Mouse (Mus musculus) heart, adult 2 months (tissue): ENCODE measurements around the gene Tmem132d. TPM values are rescaled to one million over a fixed set of nuclear protein-coding genes. Genes with fewer than 3 reads are reported as not detected.

ENCODE experiments used
- DNase-seq, 2 experiments: peaks; one replicate each; pipeline ENCODE4 v3.0.0; 2021
- H3K27ac ChIP-seq: fragments of 200-600 bp; 2 replicates; pipeline ENCODE4 v1.8.1; 2022
- H3K27me3 ChIP-seq: fragments of 200-500 bp; 2 replicates; pipeline ENCODE4 v1.6.1; 2012; ENCODE audit warnings: mild to moderate bottlenecking, low read length, inconsistent platforms, mixed read lengths; ENCODE audit not compliant: control insufficient read depth, insufficient read depth
- H3K36me3 ChIP-seq: fragments of 200-500 bp; 2 replicates; pipeline ENCODE4 v1.6.1; 2012; ENCODE audit warnings: low read length, inconsistent platforms; ENCODE audit not compliant: control insufficient read depth, insufficient read depth
- H3K4me1 ChIP-seq: fragments of 200-500 bp; 2 replicates; pipeline ENCODE4 v1.6.1; 2011; ENCODE audit warnings: low read length; ENCODE audit not compliant: control insufficient read depth, insufficient read depth
- H3K4me3 ChIP-seq: fragments of 200-600 bp; 2 replicates; pipeline ENCODE4 v1.8.1; 2022
- H3K79me2 ChIP-seq: fragments of 200-500 bp; replicated peaks from 2 replicates; pipeline ENCODE4 v1.6.1; 2012; ENCODE audit warnings: mild to moderate bottlenecking, inconsistent platforms, low read length, moderate library complexity, mixed read lengths; ENCODE audit not compliant: control insufficient read depth, insufficient read depth
- H3K9ac ChIP-seq: fragments of 200-500 bp; 2 replicates; pipeline ENCODE4 v1.6.1; 2012; ENCODE audit warnings: low read depth, mild to moderate bottlenecking, control low read depth, inconsistent platforms, low read length, mixed read lengths
- CTCF ChIP-seq: fragments of 200-600 bp; IDR thresholded peaks from 2 replicates; pipeline ENCODE4 v1.8.1; 2022; ENCODE audit warnings: antibody characterized with exemption, mild to moderate bottlenecking, moderate library complexity
- EP300 ChIP-seq: fragments of 200-500 bp; IDR thresholded peaks from 2 replicates; pipeline ENCODE4 v1.6.1; 2011; ENCODE audit warnings: low read depth, low read length, control low read depth; ENCODE audit not compliant: insufficient read depth
- POLR2A ChIP-seq: fragments of 200-500 bp; IDR thresholded peaks from 2 replicates; pipeline ENCODE4 v1.6.1; 2011; ENCODE audit warnings: mild to moderate bottlenecking, low read depth, low read length, control low read depth; ENCODE audit not compliant: insufficient read depth
- WGBS: fragments of 180-500 bp; shearing (Covaris S2); methylation state at CpG from one replicate; pipeline ENCODE4 v1.1.7; 2018; 5-methylcytosine and 5-hydroxymethylcytosine counted together
- intact Hi-C: fragments of 180-260 bp; cut with DNase I; formaldehyde crosslinking; loops from one replicate; pipeline ENCODE4 v1.15.1; 2025
- polyA plus RNA-seq: library from polyadenylated mRNA; depleted of rRNA; stranded (reverse); fragments of >200 nt; gene quantifications from 2 replicates; pipeline ENCODE4 v1.2.3, GENCODE M21; 2012
- total RNA-seq, 2 experiments: library from RNA; stranded (reverse); gene quantifications; 2 replicates each; pipeline ENCODE4 v1.2.3; 2021

Tmem132d gene
- total and polyA plus RNA-seq, 3 experiments = 0.03 to 0.06 TPM; not detected in 1

GRCm38 (mm10) chr5:128438078-128438477, 5.2 kb upstream of the Tmem132d start:
- H3K79me2 ChIP-seq = no peaks in the 10 kb centered on the region
- H3K27me3 ChIP-seq = no peaks in the 10 kb centered on the region
- no peak overlapping the region for H3K9ac ChIP-seq
- H3K36me3 ChIP-seq = no peaks in the 10 kb centered on the region
- intact Hi-C loops = no loop called here
- no peak for DNase-seq
- H3K4me3 ChIP-seq = no peak overlapping the region
- no peak overlapping the region for H3K27ac ChIP-seq
- 67% methylated on average over 16 of the region's 16 CpGs for WGBS
- H3K4me1 ChIP-seq = no peaks in the 10 kb centered on the region
- no peak for TF ChIP-seq POLR2A
- no peak for TF ChIP-seq CTCF
- TF ChIP-seq EP300 = no peak

- DNase-seq = no peak
- Histone ChIP-seq H3K4me3 (no peak overlapping the region), H3K4me1 (no peaks in the 10 kb centered on the region), H3K27ac (no peak overlapping the region), H3K9ac (no peak overlapping the region), H3K27me3 (no peaks in the 10 kb centered on the region), H3K79me2 (no peaks in the 10 kb centered on the region), H3K36me3 (no peaks in the 10 kb centered on the region)
- intact Hi-C loops = no loop called here
- TF ChIP-seq EP300 (no peak), POLR2A (no peak), CTCF (no peak)
- WGBS = 17% methylated on average over 9 of the region's 9 CpGs
These were observed 4.0 kb upstream of the Tmem132d start for GRCm38 (mm10) chr5:128436909-128437308.

GRCm38 (mm10) chr5:128435683-128436082, 2.8 kb upstream of the Tmem132d start:
- Histone ChIP-seq H3K4me1 (no peaks in the 10 kb centered on the region), H3K27ac (no peak overlapping the region), H3K9ac (no peak overlapping the region), H3K27me3 (no peaks in the 10 kb centered on the region), H3K36me3 (no peaks in the 10 kb centered on the region), H3K79me2 (no peaks in the 10 kb centered on the region), H3K4me3 (no peak overlapping the region)
- intact Hi-C loops = no loop called here
- 51% methylated on average over 5 of the region's 5 CpGs for WGBS
- no peak for TF ChIP-seq CTCF
- TF ChIP-seq EP300 = no peak
- TF ChIP-seq POLR2A = no peak
- no peak for DNase-seq

- no peaks in the 10 kb centered on the region for H3K4me1 ChIP-seq
- no peak for DNase-seq
- TF ChIP-seq POLR2A (no peak), EP300 (no peak), CTCF (no peak)
- no peaks in the 10 kb centered on the region for H3K79me2 ChIP-seq
- H3K27me3 ChIP-seq = no peaks in the 10 kb centered on the region
- no peak overlapping the region for H3K27ac ChIP-seq
- H3K9ac ChIP-seq = no peak overlapping the region
- no peak overlapping the region for H3K4me3 ChIP-seq
- no peaks in the 10 kb centered on the region for H3K36me3 ChIP-seq
- WGBS = 41% methylated on average over 9 of the region's 9 CpGs
- intact Hi-C loops = no loop called here
These were observed 909 bp upstream of the Tmem132d start for GRCm38 (mm10) chr5:128433786-128434185.

GRCm38 (mm10) chr5:128432422-128432821, 455 bp downstream of the Tmem132d start:
- WGBS = 3% methylated on average over 37 of the region's 37 CpGs
- intact Hi-C loops = no loop called here
- Histone ChIP-seq H3K79me2 (no peaks in the 10 kb centered on the region), H3K9ac (no peak overlapping the region), H3K27me3 (no peaks in the 10 kb centered on the region), H3K4me1 (no peaks in the 10 kb centered on the region), H3K36me3 (no peaks in the 10 kb centered on the region), H3K27ac (no peak overlapping the region), H3K4me3 (no peak overlapping the region)
- no peak for TF ChIP-seq EP300
- no peak for TF ChIP-seq CTCF
- DNase-seq = no peak

GRCm38 (mm10) chr5:128424636-128425035, 8.2 kb downstream of the Tmem132d start:
- no peak overlapping the region for H3K27ac ChIP-seq
- 69% methylated on average over 4 of the region's 4 CpGs for WGBS
- no peak overlapping the region for H3K9ac ChIP-seq
- H3K4me1 ChIP-seq = no peaks in the 10 kb centered on the region
- H3K79me2 ChIP-seq = no peaks in the 10 kb centered on the region
- no peaks in the 10 kb centered on the region for H3K27me3 ChIP-seq
- no peak for DNase-seq
- intact Hi-C loops = no loop called here
- no peak for TF ChIP-seq CTCF
- TF ChIP-seq POLR2A = no peak
- TF ChIP-seq EP300 = no peak
- H3K4me3 ChIP-seq = no peak overlapping the region
- H3K36me3 ChIP-seq = no peaks in the 10 kb centered on the region
